Mouse (Mus musculus) T-helper 17 cell (primary cell): ENCODE measurements around the gene Sohlh1.

Source experiments
- in situ Hi-C, 2 experiments: fragments of 300-600 bp; cut with MboI, MseI; formaldehyde crosslinking; loops; 1 replicate in 1 of 2; 2 replicates in 1 of 2; pipeline ENCODE4 v1.15.1; 2025; ENCODE audit warnings: high pct_unique_total_duplicates in 2 of 2

Gene Sohlh1

GRCm38 (mm10) chr2:25847226-25847625 is at the start of gene Sohlh1:
Gene Sohlh1, minus strand, starts transcription at chr2:25847248.
- in situ Hi-C loops, result no loop called here

GRCm38 (mm10) chr2:25892440-25892839 is 45.4 kb upstream of the Sohlh1 start:
- in situ Hi-C loops, result no loop called here

GRCm38 (mm10) chr2:25888144-25888543 is 41.1 kb upstream of the Sohlh1 start:
- in situ Hi-C loops, result no loop called here

- in situ Hi-C loops, result no loop called here
Observed at GRCm38 (mm10) chr2:25887226-25887625, 40.2 kb upstream of the Sohlh1 start.

- in situ Hi-C loops, result no loop called here
Observed at GRCm38 (mm10) chr2:25884756-25885155, 37.7 kb upstream of the Sohlh1 start.

GRCm38 (mm10) chr2:25882276-25882675 is 35.2 kb upstream of the Sohlh1 start:
- in situ Hi-C loops, result no loop called here

- in situ Hi-C loops, result no loop called here
Observed at GRCm38 (mm10) chr2:25879061-25879460, 32.0 kb upstream of the Sohlh1 start.

GRCm38 (mm10) chr2:25878516-25878915 is 31.5 kb upstream of the Sohlh1 start:
- in situ Hi-C loops, result no loop called here

GRCm38 (mm10) chr2:25877736-25878268 is 30.8 kb upstream of the Sohlh1 start:
- in situ Hi-C loops, result no loop called here

GRCm38 (mm10) chr2:25877250-25877735 is 30.2 kb upstream of the Sohlh1 start:
- in situ Hi-C loops, result no loop called here

- in situ Hi-C loops, result no loop called here
Observed at GRCm38 (mm10) chr2:25866656-25867055, 19.6 kb upstream of the Sohlh1 start.

GRCm38 (mm10) chr2:25865412-25865811 is 18.4 kb upstream of the Sohlh1 start:
- in situ Hi-C loops, result no loop called here

GRCm38 (mm10) chr2:25864230-25864629 is 17.2 kb upstream of the Sohlh1 start:
- in situ Hi-C loops, result no loop called here

GRCm38 (mm10) chr2:25863337-25864131 is 16.5 kb upstream of the Sohlh1 start, which contains the start of gene Kcnt1:
Gene Kcnt1, plus strand, starts transcription at chr2:25863734.
- in situ Hi-C loops, result no loop called here

- in situ Hi-C loops, result no loop called here
Observed at GRCm38 (mm10) chr2:25862696-25863270, 15.7 kb upstream of the Sohlh1 start.

GRCm38 (mm10) chr2:25862038-25862437 is 15.0 kb upstream of the Sohlh1 start:
- in situ Hi-C loops, result no loop called here

GRCm38 (mm10) chr2:25859891-25860290 is 12.8 kb upstream of the Sohlh1 start:
- in situ Hi-C loops, result no loop called here

- in situ Hi-C loops, result no loop called here
Observed at GRCm38 (mm10) chr2:25853998-25854397, 7.0 kb upstream of the Sohlh1 start.

- in situ Hi-C loops, result no loop called here
Observed at GRCm38 (mm10) chr2:25852626-25853025, 5.6 kb upstream of the Sohlh1 start.

GRCm38 (mm10) chr2:25850330-25850729 is 3.3 kb upstream of the Sohlh1 start:
- in situ Hi-C loops, result no loop called here

GRCm38 (mm10) chr2:25846516-25846915 is 532 bp downstream of the Sohlh1 start:
- in situ Hi-C loops, result no loop called here

GRCm38 (mm10) chr2:25844097-25844496 is 3.0 kb downstream of the Sohlh1 start:
- in situ Hi-C loops, result no loop called here

GRCm38 (mm10) chr2:25842758-25843157 is 4.3 kb downstream of the Sohlh1 start:
- in situ Hi-C loops, result no loop called here
